Mouse (Mus musculus) hindbrain, embryonic 10.5 days (tissue): ENCODE measurements around the gene Mylk2. TPM values are rescaled to one million over a fixed set of nuclear protein-coding genes. Genes with fewer than 3 reads are reported as not detected.

Experiments
- DNase-seq: peaks from one replicate; pipeline ENCODE4 v3.0.0-alpha.2; 2017; ENCODE audit warnings: low spot score
- H3K27ac ChIP-seq: fragments of 300-500 bp; sonication (generic); 2 replicates; pipeline ENCODE4 v1.5.1; 2016; ENCODE audit warnings: mild to moderate bottlenecking, moderate library complexity
- H3K27me3 ChIP-seq: fragments of 300-500 bp; sonication (generic); 2 replicates; pipeline ENCODE4 v1.6.1; 2016; ENCODE audit warnings: mild to moderate bottlenecking; ENCODE audit not compliant: poor library complexity, insufficient read depth, severe bottlenecking
- H3K36me3 ChIP-seq: fragments of 300-500 bp; sonication (generic); 2 replicates; pipeline ENCODE4 v1.6.1; 2016; ENCODE audit warnings: mild to moderate bottlenecking, moderate library complexity
- H3K4me1 ChIP-seq: fragments of 300-500 bp; sonication (generic); replicated peaks from 2 replicates; pipeline ENCODE4 v1.6.1; 2016; ENCODE audit warnings: mild to moderate bottlenecking
- H3K4me3 ChIP-seq: fragments of 300-500 bp; sonication (generic); 2 replicates; pipeline ENCODE4 v1.5.1; 2016; ENCODE audit warnings: mild to moderate bottlenecking, moderate library complexity
- H3K9me3 ChIP-seq: fragments of 300-500 bp; sonication (generic); 2 replicates; pipeline ENCODE4 v1.6.1; 2016; ENCODE audit warnings: mild to moderate bottlenecking, moderate library complexity
- WGBS: fragments of 180-500 bp; shearing (Covaris S2); methylation state at CpG from one replicate; pipeline ENCODE4 v1.1.7; 2016; 5-methylcytosine and 5-hydroxymethylcytosine counted together
- polyA plus RNA-seq: library from polyadenylated mRNA; unstranded; fragments of >200 nt; fragmentation: Nextera tagmentation; extraction: Ambion mirVana; gene quantifications from 2 replicates; pipeline ENCODE4 v1.2.1, GENCODE M21; 2016

The Mylk2 gene
- polyA plus RNA-seq, 1 experiment from 2014 or later, result 0.05 TPM

GRCm38 (mm10) chr2:152933614-152934013 is 22.5 kb downstream of the Mylk2 start:
- peaks cover 28% of the 10 kb centered on the region for H3K4me1 ChIP-seq
- WGBS, result 36% methylated on average over 5 of the region's 5 CpGs
- no peak overlapping the region for H3K4me3 ChIP-seq
- H3K9me3 ChIP-seq, result no peaks in the 10 kb centered on the region
- peak; percentile 70 for DNase-seq
- no peak overlapping the region for H3K27ac ChIP-seq
- H3K36me3 ChIP-seq, result no peaks in the 10 kb centered on the region
- H3K27me3 ChIP-seq, result peaks cover 45% of the 10 kb centered on the region

GRCm38 (mm10) chr2:152939846-152940245 is 28.7 kb downstream of the Mylk2 start:
- DNase-seq, result peak; percentile 61
- Histone ChIP-seq H3K36me3 (no peaks in the 10 kb centered on the region), H3K4me3 (no peak overlapping the region), H3K27ac (no peak overlapping the region), H3K9me3 (no peaks in the 10 kb centered on the region), H3K27me3 (peaks cover 83% of the 10 kb centered on the region), H3K4me1 (peaks cover 24% of the 10 kb centered on the region)
- WGBS, result 18% methylated on average over 4 of the region's 4 CpGs

GRCm38 (mm10) chr2:152941106-152941505 is 30.0 kb downstream of the Mylk2 start:
- Histone ChIP-seq H3K27ac (no peak overlapping the region), H3K4me3 (no peak overlapping the region), H3K27me3 (peaks cover 85% of the 10 kb centered on the region), H3K36me3 (no peaks in the 10 kb centered on the region), H3K4me1 (peaks cover 24% of the 10 kb centered on the region), H3K9me3 (no peaks in the 10 kb centered on the region)
- DNase-seq, result no peak
- WGBS, result 82% methylated on average over 6 of the region's 6 CpGs

GRCm38 (mm10) chr2:152941776-152942175 is 30.6 kb downstream of the Mylk2 start:
- DNase-seq, result peak; percentile 6
- no peaks in the 10 kb centered on the region for H3K9me3 ChIP-seq
- 33% methylated on average over 7 of the region's 7 CpGs for whole genome bisulfite sequencing
- H3K27ac ChIP-seq, result no peak overlapping the region
- H3K4me3 ChIP-seq, result no peak overlapping the region
- H3K27me3 ChIP-seq, result peaks cover 87% of the 10 kb centered on the region
- no peaks in the 10 kb centered on the region for H3K36me3 ChIP-seq
- H3K4me1 ChIP-seq, result peaks cover 24% of the 10 kb centered on the region

- peaks cover 99% of the 10 kb centered on the region for H3K27me3 ChIP-seq
- H3K9me3 ChIP-seq, result no peaks in the 10 kb centered on the region
- no peaks in the 10 kb centered on the region for H3K36me3 ChIP-seq
- DNase-seq, result peak; percentile 47
- H3K27ac ChIP-seq, result peak overlapping the region; percentile 66
- H3K4me1 ChIP-seq, result peaks cover 24% of the 10 kb centered on the region
- WGBS, result under 1% methylated on average over 64 of the region's 65 CpGs
- H3K4me3 ChIP-seq, result peak overlapping the region; percentile 61
Measured at GRCm38 (mm10) chr2:152942898-152943515, 31.9 kb downstream of the Mylk2 start.

GRCm38 (mm10) chr2:152943568-152943967 is 32.4 kb downstream of the Mylk2 start:
- no peaks in the 10 kb centered on the region for H3K36me3 ChIP-seq
- no peak overlapping the region; the same call in 1 of the 2 replicates for H3K27ac ChIP-seq
- H3K4me1 ChIP-seq, result peaks cover 24% of the 10 kb centered on the region
- WGBS, result 6% methylated on average over 8 of the region's 8 CpGs
- H3K9me3 ChIP-seq, result no peaks in the 10 kb centered on the region
- peak; percentile 18 for DNase-seq
- H3K4me3 ChIP-seq, result peak overlapping the region; percentile 61
- H3K27me3 ChIP-seq, result peaks cover 99% of the 10 kb centered on the region

GRCm38 (mm10) chr2:152944013-152944412 is 32.9 kb downstream of the Mylk2 start:
- WGBS, result 63% methylated on average over 9 of the region's 9 CpGs

GRCm38 (mm10) chr2:152947098-152947497 is 35.9 kb downstream of the Mylk2 start:
- no peak for DNase-seq
- peaks cover 100% of the 10 kb centered on the region for H3K27me3 ChIP-seq
- no peaks in the 10 kb centered on the region for H3K9me3 ChIP-seq
- no peaks in the 10 kb centered on the region for H3K36me3 ChIP-seq
- H3K4me3 ChIP-seq, result no peak overlapping the region
- H3K27ac ChIP-seq, result no peak overlapping the region
- WGBS, result 72% methylated on average over 7 of the region's 7 CpGs
- H3K4me1 ChIP-seq, result peaks cover 33% of the 10 kb centered on the region

More at GRCm38 (mm10) chr2:152944013-152944412, 32.9 kb downstream of the Mylk2 start:
- H3K9me3 ChIP-seq, result no peaks in the 10 kb centered on the region
- H3K36me3 ChIP-seq, result no peaks in the 10 kb centered on the region
- peaks cover 24% of the 10 kb centered on the region for H3K4me1 ChIP-seq
- H3K4me3 ChIP-seq, result no peak overlapping the region; the same call in 1 of the 2 replicates
- H3K27ac ChIP-seq, result no peak overlapping the region
- peaks cover 99% of the 10 kb centered on the region for H3K27me3 ChIP-seq
- no peak for DNase-seq

GRCm38 (mm10) chr2:152948438-152949020 is 37.4 kb downstream of the Mylk2 start:
- Histone ChIP-seq H3K27me3 (peaks cover 96% of the 10 kb centered on the region), H3K27ac (no peak overlapping the region), H3K9me3 (no peaks in the 10 kb centered on the region), H3K4me3 (no peak overlapping the region), H3K4me1 (peaks cover 27% of the 10 kb centered on the region), H3K36me3 (no peaks in the 10 kb centered on the region)
- DNase-seq, result no peak
- WGBS, result 88% methylated on average over 5 of the region's 5 CpGs

GRCm38 (mm10) chr2:152950358-152951064 is 39.4 kb downstream of the Mylk2 start:
- 40% methylated on average over 11 of the region's 11 CpGs for WGBS
- Histone ChIP-seq H3K4me3 (peak overlapping the region; percentile 77), H3K4me1 (peaks cover 34% of the 10 kb centered on the region), H3K36me3 (no peaks in the 10 kb centered on the region), H3K27ac (peak overlapping the region; percentile 87; the same call in 1 of the 2 replicates), H3K27me3 (peaks cover 85% of the 10 kb centered on the region), H3K9me3 (no peaks in the 10 kb centered on the region)
- DNase-seq, result no peak

GRCm38 (mm10) chr2:152951065-152951849 is 40.1 kb downstream of the Mylk2 start, which contains the start of gene Dusp15:
TSS of gene Dusp15 (minus strand) at chr2:152951698.
- H3K27me3 ChIP-seq, result peaks cover 78% of the 10 kb centered on the region
- H3K4me3 ChIP-seq, result peak within 1 kb of the TSS; percentile 77
- H3K4me1 ChIP-seq, result peaks cover 34% of the 10 kb centered on the region
- H3K27ac ChIP-seq, result peak within 1 kb of the TSS; percentile 87
- no peaks in the 10 kb centered on the region for H3K9me3 ChIP-seq
- H3K36me3 ChIP-seq, result no peaks in the 10 kb centered on the region
- WGBS, result 1% methylated on average over 54 of the region's 54 CpGs
- DNase-seq, result peak; percentile 65

- peak overlapping the region; percentile 87 for H3K27ac ChIP-seq
- WGBS, result 12% methylated on average over 13 of the region's 13 CpGs
- peak; percentile 43 for DNase-seq
- peaks cover 34% of the 10 kb centered on the region for H3K4me1 ChIP-seq
- no peaks in the 10 kb centered on the region for H3K36me3 ChIP-seq
- H3K4me3 ChIP-seq, result peak overlapping the region; percentile 77
- H3K9me3 ChIP-seq, result no peaks in the 10 kb centered on the region
- peaks cover 75% of the 10 kb centered on the region for H3K27me3 ChIP-seq
Measured at GRCm38 (mm10) chr2:152951850-152952720, 40.9 kb downstream of the Mylk2 start.
